19 mouse cellular contexts compared by ENCODE assay signal in genomic region chr7:71129981-71130380, GRCm38 (mm10).
"Had no signal": no experiment of that assay in that cellular context is flagged by ENCODE, and none has a peak within 500 bp of the region (broad histone marks: within the 10 kb centered on the region; RNA-seq: fewer than 3 reads in every experiment).

No protein-coding gene starts in this region.

- H3K27me3 ChIP-seq: midbrain, embryonic 12.5 days; neural tube, embryonic 13.5 days; neural tube, embryonic 15.5 days had no signal

- DNase-seq: lung, adult 18-20 months; lung, embryonic 14.5 days; lung, postnatal 10 days; lung, postnatal 4 days; midbrain, embryonic 14.5 days; retina, postnatal 1 day; right cerebral cortex, adult 18-20 months; right cerebral cortex, postnatal 25 days; right cerebral cortex, postnatal 4 days; spleen, adult 18-20 months; thymus, adult 18-20 months; thymus, postnatal 14 days; thymus, postnatal 36 days had no signal

- H3K9ac ChIP-seq: lung, embryonic 14.5 days; midbrain, embryonic 12.5 days; neural tube, embryonic 13.5 days; neural tube, embryonic 15.5 days had no signal

- H3K4me1 ChIP-seq: midbrain, embryonic 12.5 days; neural tube, embryonic 13.5 days; neural tube, embryonic 15.5 days had no signal

- ATAC-seq: midbrain, embryonic 16.5 days had no signal

- H3K36me3 ChIP-seq: midbrain, embryonic 10.5 days; midbrain, embryonic 12.5 days; neural tube, embryonic 13.5 days; neural tube, embryonic 15.5 days had no signal

- H3K4me3 ChIP-seq: midbrain, embryonic 10.5 days; midbrain, embryonic 12.5 days; myocyte; neural tube, embryonic 13.5 days; neural tube, embryonic 15.5 days had no signal

- H3K4me2 ChIP-seq: lung, embryonic 14.5 days; midbrain, embryonic 12.5 days; neural tube, embryonic 13.5 days; neural tube, embryonic 15.5 days had no signal

- H3K9me3 ChIP-seq: midbrain, embryonic 10.5 days; midbrain, embryonic 12.5 days; neural tube, embryonic 13.5 days; neural tube, embryonic 15.5 days had no signal

- H3K27ac ChIP-seq: midbrain, embryonic 10.5 days; midbrain, embryonic 12.5 days; neural tube, embryonic 13.5 days; neural tube, embryonic 15.5 days had no signal
